Mouse (Mus musculus): ENCODE measurements around the gene Ifna5. TPM values are rescaled to one million over a fixed set of nuclear protein-coding genes. Genes with fewer than 3 reads are reported as not detected.
A peak's percentile ranks its signal among the peaks of the same experiment; 100 is the strongest.
"Not testable (repeated sequence)": the region's sequence is repeated elsewhere in the genome, so short reads cannot be mapped to it uniquely, and the experiment has no call there.

The Ifna5 gene
- polyA plus RNA-seq, 1 experiment from 2014 or later, result not detected

DNA sequence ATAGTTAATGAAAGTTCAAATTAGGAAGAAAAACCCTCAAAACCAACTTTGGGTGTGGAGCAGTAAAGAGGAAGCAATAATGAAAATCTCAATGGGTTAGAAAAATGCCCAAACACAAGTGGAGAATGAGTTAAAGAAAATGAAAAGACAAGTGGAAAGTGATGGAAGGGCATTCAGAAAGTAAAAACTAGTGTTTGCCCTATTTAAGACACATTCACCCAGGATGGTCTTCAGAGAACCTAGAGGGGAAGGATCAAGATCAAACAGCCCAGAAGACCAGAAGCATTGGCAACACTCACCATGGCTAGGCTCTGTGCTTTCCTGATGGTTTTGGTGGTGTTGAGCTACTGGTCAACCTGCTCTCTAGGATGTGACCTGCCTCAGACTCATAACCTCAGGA is 8.2 kb upstream of the Ifna5 start, which contains the start of gene Ifna6:
Gene Ifna6, plus strand, starts transcription at position 301 of the 400 bp plus-strand sequence.
- not testable (repeated sequence) for ATAC-seq (ENCODE audit: low FRiP score, low read depth); H3K27me3 ChIP-seq; H3K27ac ChIP-seq (replicated peaks); H3K36me3 ChIP-seq; H3K4me1 ChIP-seq; H3K4me3 ChIP-seq; H3K9ac ChIP-seq (replicated peaks); H3K4me2 ChIP-seq (replicated peaks); H3K9me3 ChIP-seq

DNA sequence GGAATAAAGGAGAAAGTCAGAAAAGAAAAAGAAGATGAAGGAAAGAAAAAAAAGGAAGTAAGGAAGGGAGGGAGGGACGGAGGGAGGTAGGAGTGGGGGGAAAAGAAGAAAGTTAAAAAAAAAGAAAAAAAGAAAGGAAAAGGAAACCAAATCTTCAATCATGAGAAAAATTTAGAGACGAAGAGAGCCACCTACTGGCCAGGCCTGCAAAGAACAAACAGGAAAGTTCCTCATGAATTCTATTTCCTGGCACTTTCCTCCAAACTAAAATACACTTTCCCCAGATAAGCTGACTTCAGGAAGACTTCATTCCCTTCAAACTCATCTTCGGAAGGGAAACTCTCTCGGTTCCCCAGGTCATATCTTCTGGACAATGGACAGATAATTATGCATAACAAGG is 4.8 kb upstream of the Ifna5 start:
- H3K36me3 ChIP-seq, result no peaks in the 10 kb centered on the region
- no peak overlapping the region for H3K4me2 ChIP-seq (replicated peaks)
- no peaks in the 10 kb centered on the region for H3K4me1 ChIP-seq
- ATAC-seq (ENCODE audit: low FRiP score, low read depth), result no peak
- 25% methylated on average over 4 of the region's 4 CpGs for WGBS
- no peak overlapping the region for H3K27ac ChIP-seq (replicated peaks)
- H3K4me3 ChIP-seq, result no peak overlapping the region
- no peak overlapping the region for H3K9ac ChIP-seq (replicated peaks)
- no peaks in the 10 kb centered on the region for H3K9me3 ChIP-seq
- H3K27me3 ChIP-seq, result no peaks in the 10 kb centered on the region

DNA sequence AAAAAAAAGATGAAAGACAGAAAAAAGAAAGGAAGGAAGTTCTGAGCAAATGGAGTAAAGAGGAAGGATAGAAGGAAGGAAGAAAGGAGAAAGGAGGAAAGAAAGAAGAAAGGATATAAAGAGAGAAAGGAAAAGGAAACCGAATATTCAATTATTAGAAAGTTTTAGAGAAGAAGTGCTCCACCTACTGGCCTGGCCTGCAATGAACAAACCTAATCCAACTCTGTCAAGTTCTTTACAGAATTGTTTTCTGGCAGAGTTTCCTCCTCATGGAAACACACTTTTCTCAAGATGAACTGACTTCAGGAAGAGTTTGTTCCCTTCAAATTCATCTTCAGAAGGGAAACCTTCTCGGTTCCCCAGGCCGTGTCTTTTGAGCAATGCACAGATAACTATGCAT is 3.5 kb downstream of the Ifna5 start:
- Histone ChIP-seq H3K27ac (replicated peaks) (no peak overlapping the region), H3K9ac (replicated peaks) (no peak overlapping the region), H3K36me3 (no peaks in the 10 kb centered on the region), H3K4me3 (no peak overlapping the region), H3K4me1 (no peaks in the 10 kb centered on the region), H3K4me2 (replicated peaks) (no peak overlapping the region), H3K9me3 (no peaks in the 10 kb centered on the region), H3K27me3 (no peaks in the 10 kb centered on the region)
- ATAC-seq (ENCODE audit: low FRiP score, low read depth), result no peak
- 41% methylated on average over 3 of the region's 3 CpGs for WGBS

- Histone ChIP-seq H3K27me3 (no peaks in the 10 kb centered on the region), H3K4me1 (no peaks in the 10 kb centered on the region), H3K36me3 (no peaks in the 10 kb centered on the region), H3K4me3 (no peak overlapping the region), H3K27ac (replicated peaks) (no peak overlapping the region), H3K9ac (replicated peaks) (no peak overlapping the region), H3K4me2 (replicated peaks) (no peak overlapping the region), H3K9me3 (no peaks in the 10 kb centered on the region)
- ATAC-seq (ENCODE audit: low FRiP score, low read depth), result no peak
- WGBS, result 83% methylated on average over 3 of the region's 3 CpGs
Measured at GRCm38 (mm10) chr4:88840058-88840457, 4.7 kb downstream of the Ifna5 start.

- H3K4me1 ChIP-seq, result no peaks in the 10 kb centered on the region
- no peaks in the 10 kb centered on the region for H3K36me3 ChIP-seq
- H3K9me3 ChIP-seq, result no peaks in the 10 kb centered on the region
- no peak within 1 kb of the TSS for H3K9ac ChIP-seq (replicated peaks)
- ATAC-seq (ENCODE audit: low FRiP score, low read depth), result no peak
- WGBS, result 38% methylated on average over 2 of the region's 2 CpGs
- H3K27me3 ChIP-seq, result no peaks in the 10 kb centered on the region
- no peak within 1 kb of the TSS for H3K4me3 ChIP-seq
- H3K27ac ChIP-seq (replicated peaks), result no peak within 1 kb of the TSS
- no peak within 1 kb of the TSS for H3K4me2 ChIP-seq (replicated peaks)
Measured at GRCm38 (mm10) chr4:88841438-88841911, 6.2 kb downstream of the Ifna5 start, which contains the start of gene Ifna4. Gene Ifna4, plus strand, starts transcription at chr4:88841861.

GRCm38 (mm10) chr4:88845334-88845733 is 10.0 kb downstream of the Ifna5 start:
- no peak overlapping the region; the same call in 1 of the 2 replicates for H3K4me2 ChIP-seq (replicated peaks)
- whole genome bisulfite sequencing, result 61% methylated on average over 2 of the region's 2 CpGs
- no peaks in the 10 kb centered on the region for H3K27me3 ChIP-seq

GRCm38 (mm10) chr4:88849698-88850097 is 14.4 kb downstream of the Ifna5 start, which contains the start of gene Ifna1:
Gene Ifna1, plus strand, starts transcription at chr4:88850087.
- ATAC-seq (ENCODE audit: low FRiP score, low read depth), result no peak
- Histone ChIP-seq H3K4me1 (peaks cover 8% of the 10 kb centered on the region; the same call in 1 of the 2 replicates), H3K4me2 (replicated peaks) (no peak within 1 kb of the TSS), H3K4me3 (no peak within 1 kb of the TSS), H3K27me3 (no peaks in the 10 kb centered on the region), H3K36me3 (no peaks in the 10 kb centered on the region), H3K27ac (replicated peaks) (no peak within 1 kb of the TSS), H3K9ac (replicated peaks) (no peak within 1 kb of the TSS), H3K9me3 (no peaks in the 10 kb centered on the region)
- 78% methylated on average over 1 of the region's 1 CpGs for WGBS

More at GRCm38 (mm10) chr4:88845334-88845733, 10.0 kb downstream of the Ifna5 start:
- no peak overlapping the region for H3K27ac ChIP-seq (replicated peaks)
- no peaks in the 10 kb centered on the region for H3K4me1 ChIP-seq
- H3K9ac ChIP-seq (replicated peaks), result no peak overlapping the region
- no peaks in the 10 kb centered on the region for H3K9me3 ChIP-seq
- no peak for ATAC-seq (ENCODE audit: low FRiP score, low read depth)
- no peak overlapping the region for H3K4me3 ChIP-seq
- H3K36me3 ChIP-seq, result no peaks in the 10 kb centered on the region

- ATAC-seq (ENCODE audit: low FRiP score, low read depth), result peak; percentile 54
- H3K36me3 ChIP-seq, result no peaks in the 10 kb centered on the region
- WGBS, result 30% methylated on average over 4 of the region's 4 CpGs
- no peak overlapping the region for H3K27ac ChIP-seq (replicated peaks)
- H3K9me3 ChIP-seq, result no peaks in the 10 kb centered on the region
- no peak overlapping the region for H3K9ac ChIP-seq (replicated peaks)
- no peaks in the 10 kb centered on the region for H3K27me3 ChIP-seq
- peaks cover 8% of the 10 kb centered on the region; the same call in 1 of the 2 replicates for H3K4me1 ChIP-seq
- no peak overlapping the region for H3K4me2 ChIP-seq (replicated peaks)
- H3K4me3 ChIP-seq, result no peak overlapping the region
Measured at GRCm38 (mm10) chr4:88851026-88851763, 15.9 kb downstream of the Ifna5 start.

DNA sequence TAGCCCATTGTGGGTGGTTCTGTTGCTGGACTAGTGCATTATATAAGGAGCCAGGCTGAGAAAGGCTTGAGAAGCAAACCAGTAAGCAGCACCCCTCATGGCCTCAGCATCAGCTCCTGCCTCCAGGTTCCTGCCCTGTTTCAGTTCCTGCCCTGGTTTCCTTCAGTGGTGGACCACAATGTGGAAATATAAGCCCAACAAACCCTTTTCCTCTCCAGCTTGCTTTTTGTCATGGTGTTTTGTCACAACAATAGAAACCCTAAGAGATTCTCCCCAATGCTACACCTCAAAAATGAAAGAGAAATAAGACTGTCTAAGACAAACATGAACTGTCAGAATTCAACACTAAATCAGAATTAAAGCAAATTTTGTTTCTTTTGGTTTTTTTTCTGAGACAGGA is 23.9 kb downstream of the Ifna5 start:
- H3K36me3 ChIP-seq, result no peaks in the 10 kb centered on the region
- no peak for ATAC-seq (ENCODE audit: low FRiP score, low read depth)

DNA sequence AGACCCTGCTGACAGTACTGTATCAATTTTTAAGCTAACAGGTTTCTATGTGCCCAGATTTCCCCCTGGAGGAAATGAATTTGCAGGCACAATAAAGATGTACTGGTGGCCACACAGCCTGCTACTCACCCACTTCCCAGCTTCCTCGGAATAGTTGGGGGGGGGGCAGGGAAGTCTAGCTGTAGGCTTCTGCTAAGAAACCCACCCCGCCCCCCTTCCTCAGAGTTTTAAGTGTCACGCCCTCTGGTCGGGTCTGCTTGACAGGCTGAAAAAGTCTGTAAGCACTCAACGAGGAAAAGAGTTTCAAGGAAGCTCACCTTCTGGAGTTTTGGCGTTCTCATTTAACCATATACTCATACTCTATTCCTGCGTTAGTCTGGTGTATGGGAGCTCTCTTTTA is 28.0 kb downstream of the Ifna5 start:
- H3K4me3 ChIP-seq, result no peak overlapping the region
- no peaks in the 10 kb centered on the region for H3K36me3 ChIP-seq
- no peaks in the 10 kb centered on the region for H3K9me3 ChIP-seq
- no peak overlapping the region for H3K27ac ChIP-seq (replicated peaks)
- peak; percentile 38; the same call in 1 of the 2 replicates for ATAC-seq (ENCODE audit: low FRiP score, low read depth)
- H3K4me2 ChIP-seq (replicated peaks), result no peak overlapping the region
- peaks cover 35% of the 10 kb centered on the region for H3K27me3 ChIP-seq
- 5% methylated on average over 7 of the region's 7 CpGs for WGBS
- no peak overlapping the region for H3K9ac ChIP-seq (replicated peaks)
- H3K4me1 ChIP-seq, result peaks cover 9% of the 10 kb centered on the region

More for the DNA sequence above, 23.9 kb downstream of the Ifna5 start:
- Histone ChIP-seq H3K9ac (replicated peaks) (no peak overlapping the region), H3K27me3 (peaks cover 15% of the 10 kb centered on the region; the same call in 1 of the 2 replicates), H3K9me3 (no peaks in the 10 kb centered on the region), H3K27ac (replicated peaks) (no peak overlapping the region), H3K4me1 (peaks cover 5% of the 10 kb centered on the region), H3K4me3 (no peak overlapping the region), H3K4me2 (replicated peaks) (no peak overlapping the region)

- Histone ChIP-seq H3K4me3 (no peak overlapping the region), H3K27ac (replicated peaks) (no peak overlapping the region), H3K36me3 (no peaks in the 10 kb centered on the region), H3K9ac (replicated peaks) (no peak overlapping the region), H3K9me3 (no peaks in the 10 kb centered on the region), H3K4me1 (peaks cover 11% of the 10 kb centered on the region), H3K27me3 (peaks cover 39% of the 10 kb centered on the region), H3K4me2 (replicated peaks) (no peak overlapping the region)
- WGBS, result 70% methylated on average over 9 of the region's 9 CpGs
- ATAC-seq (ENCODE audit: low FRiP score, low read depth), result no peak
Measured at GRCm38 (mm10) chr4:88864599-88864998, 29.3 kb downstream of the Ifna5 start.

DNA sequence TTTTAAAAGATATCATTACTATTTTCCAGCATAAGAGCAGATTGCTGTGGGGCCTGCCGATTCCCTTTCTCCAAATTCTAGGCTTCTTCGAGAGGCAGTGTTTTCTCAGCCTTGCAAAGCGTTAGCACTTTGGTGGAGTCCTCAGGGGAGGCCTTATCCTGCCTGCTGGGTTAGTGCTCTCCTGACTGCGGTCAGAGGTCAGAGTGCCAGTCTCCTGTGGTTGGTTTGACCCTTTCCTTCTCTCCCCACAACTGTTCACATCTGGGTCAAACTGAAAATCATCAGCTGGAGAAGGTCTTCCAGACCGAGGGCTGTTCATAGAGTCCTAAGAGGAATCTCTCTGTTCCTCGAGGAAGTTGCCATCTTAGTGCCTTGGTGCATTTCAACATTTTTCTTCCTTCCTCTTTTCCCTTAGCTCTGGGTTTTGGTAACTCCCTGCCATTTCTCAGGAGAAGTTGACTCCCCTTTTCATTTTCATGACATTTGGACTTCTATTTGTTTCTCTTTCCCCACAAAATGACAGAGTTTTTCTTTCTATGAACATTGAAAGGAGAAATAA is 29.8 kb downstream of the Ifna5 start:
- H3K4me1 ChIP-seq, result peaks cover 11% of the 10 kb centered on the region
- no peak for ATAC-seq (ENCODE audit: low FRiP score, low read depth)
- H3K36me3 ChIP-seq, result no peaks in the 10 kb centered on the region
- H3K27ac ChIP-seq (replicated peaks), result no peak overlapping the region
- 45% methylated on average over 6 of the region's 6 CpGs for WGBS
- H3K9me3 ChIP-seq, result no peaks in the 10 kb centered on the region
- H3K9ac ChIP-seq (replicated peaks), result no peak overlapping the region
- peaks cover 39% of the 10 kb centered on the region for H3K27me3 ChIP-seq
- no peak overlapping the region for H3K4me2 ChIP-seq (replicated peaks)
- no peak overlapping the region for H3K4me3 ChIP-seq
